ENCODE assay signal across 20 mouse cellular contexts in the genomic region with DNA sequence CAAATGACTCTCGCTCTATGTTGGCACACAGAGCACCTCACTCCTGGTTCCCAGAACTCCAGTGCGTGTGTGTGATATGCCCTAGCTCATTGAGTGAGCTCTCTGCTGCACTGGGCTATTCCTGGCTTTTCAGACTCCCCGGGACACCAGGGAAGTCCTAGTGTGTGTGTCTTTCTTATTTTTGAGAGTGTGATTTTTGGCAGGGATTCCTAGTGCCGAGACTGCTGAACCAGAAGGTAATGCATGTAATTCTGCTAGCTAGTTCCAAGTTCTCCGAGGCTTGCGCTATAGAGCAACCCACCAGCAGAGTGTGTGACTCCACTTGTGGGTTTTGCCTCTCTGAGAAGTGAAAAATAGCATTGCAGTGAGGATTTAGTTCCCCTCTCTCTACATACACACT.
DNase-seq lines count a peak whose midpoint lies in the region; ATAC-seq lines count a peak whose summit lies in the region.
"Had no signal": no experiment of that assay in that cellular context is flagged by ENCODE, and none has a peak within 500 bp of the region (broad histone marks: within the 10 kb centered on the region; RNA-seq: fewer than 3 reads in every experiment).

No protein-coding gene starts in this region.

- H3K4me1 ChIP-seq in heart, embryonic 12.5 days (replicated peaks), result peaks cover 21% of the 10 kb centered on the region

- H3K9ac ChIP-seq in heart, embryonic 12.5 days, result no peak overlapping the region
- H3K9ac ChIP-seq: hindbrain, embryonic 12.5 days; liver, embryonic 12.5 days had no signal

- intact Hi-C loops in left cerebral cortex, postnatal 4 days (cut with DNase I), result no loop called here
- intact Hi-C loops in left cerebral cortex, postnatal 14 days (cut with DNase I), result no loop called here

- no peaks in the 10 kb centered on the region for H3K27me3 ChIP-seq in heart, embryonic 12.5 days (replicated peaks)

- no peaks in the 10 kb centered on the region for H3K36me3 ChIP-seq in heart, embryonic 12.5 days
- H3K36me3 ChIP-seq: embryonic facial prominence, embryonic 10.5 days; hindbrain, embryonic 12.5 days; liver, embryonic 12.5 days had no signal

- no peak overlapping the region for H3K4me3 ChIP-seq in heart, embryonic 12.5 days
- H3K4me3 ChIP-seq: embryonic facial prominence, embryonic 10.5 days; hindbrain, embryonic 12.5 days; liver, embryonic 12.5 days; megakaryocyte, embryonic 14.5 days had no signal

- H3K9me3 ChIP-seq in heart, embryonic 12.5 days (replicated peaks), result no peaks in the 10 kb centered on the region
- H3K9me3 ChIP-seq: embryonic facial prominence, embryonic 10.5 days; hindbrain, embryonic 12.5 days; liver, embryonic 12.5 days; megakaryocyte, embryonic 14.5 days had no signal

- no peak overlapping the region for H3K4me2 ChIP-seq in heart, embryonic 12.5 days
- H3K4me2 ChIP-seq: hindbrain, embryonic 12.5 days; liver, embryonic 12.5 days had no signal

- no peak overlapping the region for H3K27ac ChIP-seq in heart, embryonic 12.5 days (ENCODE audit: poor library complexity, severe bottlenecking)
- H3K27ac ChIP-seq: embryonic facial prominence, embryonic 10.5 days; hindbrain, embryonic 12.5 days; liver, embryonic 12.5 days; stomach, postnatal 0 days had no signal

- no peak for ATAC-seq in heart, embryonic 12.5 days (ENCODE audit: insufficient number of reproducible peaks, low FRiP score)
- ATAC-seq: liver, embryonic 12.5 days; midbrain, embryonic 16.5 days had no signal

- 66% methylated on average over 6 of the region's 6 CpGs for WGBS in heart, embryonic 12.5 days

- peak; percentile 60 for DNase-seq in heart, adult 11 months
- peak; percentile 9 for DNase-seq in left cerebral cortex, adult 11 months (ENCODE audit: low spot score)
- DNase-seq in left cerebral cortex, postnatal 4 days, result no peak
- DNase-seq in left cerebral cortex, postnatal 14 days (ENCODE audit: low spot score in 2 of 2), result peak; percentile 38 to 80
- DNase-seq in telencephalon, adult 2 months (ENCODE audit: low read depth, low spot score), result peak; percentile 83
- DNase-seq in adrenal gland, postnatal 25 days, result no peak
- no peak for DNase-seq in liver
- DNase-seq: cerebellum, adult 8-10 months; kidney, adult 18-20 months; kidney, postnatal 10 days; lung, adult 2 months; retina, postnatal 1 day; thymus, postnatal 14 days had no signal

Comparison
In these comparisons a context has a peak if more than half of its experiments do, and no peak if none do; other contexts are left out.
1. DNase-seq: peak in heart, adult 11 months (single experiment), left cerebral cortex, adult 11 months (single experiment), left cerebral cortex, postnatal 14 days (2 of 2) and telencephalon, adult 2 months (single experiment); none in left cerebral cortex, postnatal 4 days (single experiment), adrenal gland, postnatal 25 days (single experiment) and liver (single experiment).